In genomic region chr15:101006251-101007040, GRCm38 (mm10) we compare ENCODE assay signal across 9 mouse cellular contexts. TPM values are rescaled to one million over a fixed set of nuclear protein-coding genes. Genes with fewer than 3 reads are reported as not detected.
A peak's percentile ranks its signal among the peaks of the same experiment; 100 is the strongest.
DNase-seq lines count a peak whose midpoint lies in the region; ATAC-seq and TF ChIP-seq lines count a peak whose summit lies in the region.
"Had no signal": no experiment of that assay in that cellular context is flagged by ENCODE, and none has a peak within 500 bp of the region (broad histone marks: within the 10 kb centered on the region; RNA-seq: fewer than 3 reads in every experiment).

No protein-coding gene starts in this region.

- H3K27ac ChIP-seq in spleen, adult 2 months (ENCODE audit: insufficient read depth, low read length), result no peak overlapping the region
- no peak overlapping the region for H3K27ac ChIP-seq in forebrain, embryonic 16.5 days (ENCODE audit: low read length)
- no peak overlapping the region for H3K27ac ChIP-seq in hindbrain, embryonic 12.5 days
- H3K27ac ChIP-seq in limb, embryonic 15.5 days, result no peak overlapping the region
- H3K27ac ChIP-seq in midbrain, embryonic 16.5 days (ENCODE audit: low read length), result no peak overlapping the region

- no peaks in the 10 kb centered on the region for H3K27me3 ChIP-seq in spleen, adult 2 months (ENCODE audit: control insufficient read depth, insufficient read depth, low read length)
- H3K27me3 ChIP-seq in forebrain, embryonic 16.5 days (replicated peaks; ENCODE audit: control insufficient read depth, insufficient read depth, low read length), result no peaks in the 10 kb centered on the region
- no peaks in the 10 kb centered on the region for H3K27me3 ChIP-seq in hindbrain, embryonic 12.5 days
- no peaks in the 10 kb centered on the region for H3K27me3 ChIP-seq in limb, embryonic 15.5 days
- H3K27me3 ChIP-seq in midbrain, embryonic 16.5 days (ENCODE audit: control insufficient read depth, insufficient read depth, low read depth, low read length), result no peaks in the 10 kb centered on the region
- H3K27me3 ChIP-seq: Patski had no signal

- WGBS in spleen, adult 2 months, result 14% methylated on average over 14 of the region's 15 CpGs
- 14% methylated on average over 14 of the region's 15 CpGs for WGBS in forebrain, embryonic 16.5 days
- 13% methylated on average over 14 of the region's 15 CpGs for WGBS in hindbrain, embryonic 12.5 days
- 12% methylated on average over 14 of the region's 15 CpGs for WGBS in limb, embryonic 15.5 days
- 15% methylated on average over 14 of the region's 15 CpGs for WGBS in midbrain, embryonic 16.5 days

- no peaks in the 10 kb centered on the region for H3K36me3 ChIP-seq in spleen, adult 2 months (ENCODE audit: control insufficient read depth, insufficient read depth, low read length)
- peaks cover 5% of the 10 kb centered on the region; the same call in 1 of the 2 replicates for H3K36me3 ChIP-seq in forebrain, embryonic 16.5 days (ENCODE audit: control insufficient read depth, insufficient read depth)
- peaks cover 11% of the 10 kb centered on the region for H3K36me3 ChIP-seq in hindbrain, embryonic 12.5 days
- H3K36me3 ChIP-seq in limb, embryonic 15.5 days, result no peaks in the 10 kb centered on the region
- H3K36me3 ChIP-seq in midbrain, embryonic 16.5 days (ENCODE audit: control insufficient read depth, insufficient read depth, low read length), result peaks cover 13% of the 10 kb centered on the region

- peak overlapping the region; percentile 39 for H3K4me2 ChIP-seq in forebrain, embryonic 16.5 days (ENCODE audit: low read length)
- H3K4me2 ChIP-seq in hindbrain, embryonic 12.5 days (replicated peaks), result peak overlapping the region; percentile 52
- H3K4me2 ChIP-seq in limb, embryonic 15.5 days, result peak overlapping the region; percentile 66
- peak overlapping the region; percentile 50 for H3K4me2 ChIP-seq in midbrain, embryonic 16.5 days (ENCODE audit: low read length)

- no peak for TF ChIP-seq CTCF in spleen, adult 2 months (IDR thresholded peaks at IDR 0.05; ENCODE audit: extremely low read depth, insufficient read depth, insufficient read length, insufficient replicate concordance)

- peak overlapping the region; percentile 16; the same call in 1 of the 2 replicates for H3K4me3 ChIP-seq in spleen, adult 2 months (ENCODE audit: extremely low read depth, insufficient read depth, insufficient read length)
- peak overlapping the region; percentile 21 for H3K4me3 ChIP-seq in forebrain, embryonic 16.5 days (replicated peaks; ENCODE audit: low read length)
- peak overlapping the region; percentile 32 for H3K4me3 ChIP-seq in hindbrain, embryonic 12.5 days
- peak overlapping the region; percentile 48 for H3K4me3 ChIP-seq in limb, embryonic 15.5 days
- H3K4me3 ChIP-seq in midbrain, embryonic 16.5 days (ENCODE audit: low read depth, low read length), result peak overlapping the region; percentile 23; the same call in 1 of the 2 replicates

- DNase-seq in spleen, adult 2 months (ENCODE audit: low read depth in 1 of 2, low spot score in 2 of 2), result no peak
- DNase-seq in spleen, postnatal 14 days (ENCODE audit: low spot score in 2 of 2), result no peak
- DNase-seq in left cerebral cortex, postnatal 14 days (ENCODE audit: low spot score in 2 of 2), result no peak
- no peak for DNase-seq in thymus, postnatal 25 days

- TF ChIP-seq POLR2A in spleen, adult 2 months (IDR thresholded peaks at IDR 0.05; ENCODE audit: low read depth, low read length), result no peak

- peak; percentile 63 for ATAC-seq in forebrain, embryonic 16.5 days
- ATAC-seq in hindbrain, embryonic 12.5 days (ENCODE audit: low FRiP score), result peak; percentile 79
- no peak; the same call in 1 of the 2 replicates for ATAC-seq in limb, embryonic 15.5 days (ENCODE audit: insufficient number of reproducible peaks, low FRiP score, low TSS enrichment, low read depth)
- no peak for ATAC-seq in midbrain, embryonic 16.5 days
- ATAC-seq: Patski had no signal

- no peaks in the 10 kb centered on the region for H3K9me3 ChIP-seq in forebrain, embryonic 16.5 days (ENCODE audit: control insufficient read depth, low read length)
- H3K9me3 ChIP-seq in hindbrain, embryonic 12.5 days (replicated peaks), result no peaks in the 10 kb centered on the region
- no peaks in the 10 kb centered on the region for H3K9me3 ChIP-seq in limb, embryonic 15.5 days
- H3K9me3 ChIP-seq in midbrain, embryonic 16.5 days (replicated peaks; ENCODE audit: control insufficient read depth, low read length, poor library complexity, severe bottlenecking), result no peaks in the 10 kb centered on the region

- H3K9ac ChIP-seq in forebrain, embryonic 16.5 days (replicated peaks; ENCODE audit: low read depth, low read length), result no peak overlapping the region
- H3K9ac ChIP-seq in hindbrain, embryonic 12.5 days, result 0 out of 2 replicates have a peak overlapping the region, but pooled peaks have one; percentile 0
- H3K9ac ChIP-seq in limb, embryonic 15.5 days, result peak overlapping the region; percentile 23; the same call in 1 of the 2 replicates
- H3K9ac ChIP-seq in midbrain, embryonic 16.5 days (ENCODE audit: low read depth, low read length), result no peak overlapping the region

- intact Hi-C loops in left cerebral cortex, postnatal 14 days (cut with DNase I), result no loop called here

- no peaks in the 10 kb centered on the region for H3K4me1 ChIP-seq in spleen, adult 2 months (ENCODE audit: control insufficient read depth, insufficient read depth, insufficient read length)
- peaks cover 9% of the 10 kb centered on the region; the same call in 1 of the 2 replicates for H3K4me1 ChIP-seq in forebrain, embryonic 16.5 days (replicated peaks; ENCODE audit: control insufficient read depth, insufficient read depth, low read length)
- H3K4me1 ChIP-seq in hindbrain, embryonic 12.5 days, result peaks cover 11% of the 10 kb centered on the region
- H3K4me1 ChIP-seq in limb, embryonic 15.5 days, result peaks cover 9% of the 10 kb centered on the region; the same call in 1 of the 2 replicates
- no peaks in the 10 kb centered on the region; the same call in 1 of the 2 replicates for H3K4me1 ChIP-seq in midbrain, embryonic 16.5 days (ENCODE audit: control insufficient read depth, insufficient read depth, low read length)

RNA-seq across cellular contexts. Expression of gene Gm47841, which starts 40.8 kb away (rescaled TPM):
- polyA plus RNA-seq in spleen, adult 2 months (2012; rRNA removed), result not detected in 2 replicates
- polyA plus RNA-seq in forebrain, embryonic 16.5 days (2015; fragmentation: Nextera tagmentation; extraction: Ambion mirVana), result not detected in 2 replicates
- polyA plus RNA-seq in hindbrain, embryonic 12.5 days (2016; fragmentation: Nextera tagmentation; extraction: Ambion mirVana), result not detected in 2 replicates
- not detected in 2 replicates for polyA plus RNA-seq in limb, embryonic 15.5 days (2015; fragmentation: Nextera tagmentation; extraction: Ambion mirVana)
- not detected in 2 replicates for polyA plus RNA-seq in midbrain, embryonic 16.5 days (2015; fragmentation: Nextera tagmentation; extraction: Ambion mirVana)
- total RNA-seq in left cerebral cortex, postnatal 14 days (2021), result not detected

Comparison
In these comparisons a context has a peak if more than half of its experiments do, and no peak if none do; other contexts are left out.
1. ATAC-seq: peak in forebrain, embryonic 16.5 days (single experiment) and hindbrain, embryonic 12.5 days (single experiment); none in limb, embryonic 15.5 days (single experiment) and midbrain, embryonic 16.5 days (single experiment).
2. H3K9ac ChIP-seq: peak in hindbrain, embryonic 12.5 days (single experiment) and limb, embryonic 15.5 days (single experiment); none in forebrain, embryonic 16.5 days (single experiment) and midbrain, embryonic 16.5 days (single experiment).
3. Peak in every context shown above with its lines, with median percentiles within 50 percentile points of each other: H3K4me3 ChIP-seq and H3K4me2 ChIP-seq.